Mouse (Mus musculus): ENCODE measurements at regions not wholly inside any gene's neighbourhood (a gene's known extent, or its start where the extent isn't known, plus 50 kb on each side); places are given as distances from the start of the nearest gene placed in this dataset.
A peak's percentile ranks its signal among the peaks of the same experiment; 100 is the strongest.

DNA sequence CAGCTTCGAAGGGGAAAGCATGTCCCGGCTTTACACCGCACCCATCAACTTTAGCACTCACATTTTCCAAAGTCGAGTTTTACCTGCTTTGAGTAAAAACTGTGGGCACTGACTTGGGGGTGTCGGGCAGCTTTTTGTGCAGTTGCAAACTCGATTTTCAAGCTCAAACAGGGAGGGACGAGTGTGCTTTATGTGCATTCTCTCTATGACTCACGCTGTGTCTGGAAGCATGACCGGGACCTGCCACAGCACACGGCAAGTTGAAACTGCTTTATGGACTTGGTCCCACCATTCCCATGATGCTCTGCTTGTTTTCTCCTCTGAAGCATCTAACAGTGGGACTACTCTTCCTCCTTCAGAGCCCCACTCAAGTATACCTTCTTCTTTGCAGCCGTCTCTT lies 174.8 kb downstream of the Sox2 start:
- Histone ChIP-seq H3K4me1 (replicated peaks; ENCODE audit: control insufficient read depth, insufficient read depth, low read length) (no peaks in the 10 kb centered on the region), H3K9me3 (ENCODE audit: control insufficient read depth, low read length) (no peaks in the 10 kb centered on the region), H3K4me2 (replicated peaks) (no peak overlapping the region), H3K36me3 (replicated peaks; ENCODE audit: control insufficient read depth, insufficient read depth) (no peaks in the 10 kb centered on the region), H3K27ac (no peak overlapping the region), H3K9ac (no peak overlapping the region), H3K27me3 (ENCODE audit: control insufficient read depth, insufficient read depth, low read length) (no peaks in the 10 kb centered on the region), H3K4me3 (replicated peaks; ENCODE audit: low read length) (no peak overlapping the region)
- 83% methylated on average over 11 of the region's 11 CpGs for WGBS
- ATAC-seq (ENCODE audit: low FRiP score) (no peak), DNase-seq (ENCODE audit: low spot score) (no peak)

DNA sequence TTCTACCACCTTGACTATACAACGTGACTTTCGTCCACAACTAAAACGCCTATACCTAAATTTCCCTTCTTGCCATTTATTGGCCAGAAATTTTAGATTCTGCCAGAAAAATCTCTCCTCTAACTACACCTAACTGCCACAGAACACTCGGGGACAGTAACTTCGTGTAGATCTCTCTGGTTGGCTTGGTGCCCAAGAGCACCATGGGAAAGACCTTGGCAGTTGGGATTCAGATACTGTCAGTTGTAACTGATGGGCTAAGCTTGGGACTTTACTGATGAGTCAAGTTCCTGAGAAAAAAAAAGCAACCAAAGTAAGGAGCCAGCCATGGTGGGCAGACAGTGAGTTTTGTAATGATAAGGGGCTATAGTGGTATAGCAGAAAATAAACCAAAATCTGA lies 176.2 kb downstream of the Sox2 start:
- WGBS = 92% methylated on average over 5 of the region's 5 CpGs
- DNase-seq (ENCODE audit: low spot score) (no peak), ATAC-seq (ENCODE audit: low FRiP score) (no peak)
- Histone ChIP-seq H3K4me2 (replicated peaks) (no peak overlapping the region), H3K4me3 (replicated peaks; ENCODE audit: low read length) (no peak overlapping the region), H3K27ac (no peak overlapping the region), H3K36me3 (replicated peaks; ENCODE audit: control insufficient read depth, insufficient read depth) (no peaks in the 10 kb centered on the region), H3K4me1 (replicated peaks; ENCODE audit: control insufficient read depth, insufficient read depth, low read length) (no peaks in the 10 kb centered on the region), H3K9ac (no peak overlapping the region), H3K27me3 (ENCODE audit: control insufficient read depth, insufficient read depth, low read length) (no peaks in the 10 kb centered on the region), H3K9me3 (ENCODE audit: control insufficient read depth, low read length) (no peaks in the 10 kb centered on the region)

DNA sequence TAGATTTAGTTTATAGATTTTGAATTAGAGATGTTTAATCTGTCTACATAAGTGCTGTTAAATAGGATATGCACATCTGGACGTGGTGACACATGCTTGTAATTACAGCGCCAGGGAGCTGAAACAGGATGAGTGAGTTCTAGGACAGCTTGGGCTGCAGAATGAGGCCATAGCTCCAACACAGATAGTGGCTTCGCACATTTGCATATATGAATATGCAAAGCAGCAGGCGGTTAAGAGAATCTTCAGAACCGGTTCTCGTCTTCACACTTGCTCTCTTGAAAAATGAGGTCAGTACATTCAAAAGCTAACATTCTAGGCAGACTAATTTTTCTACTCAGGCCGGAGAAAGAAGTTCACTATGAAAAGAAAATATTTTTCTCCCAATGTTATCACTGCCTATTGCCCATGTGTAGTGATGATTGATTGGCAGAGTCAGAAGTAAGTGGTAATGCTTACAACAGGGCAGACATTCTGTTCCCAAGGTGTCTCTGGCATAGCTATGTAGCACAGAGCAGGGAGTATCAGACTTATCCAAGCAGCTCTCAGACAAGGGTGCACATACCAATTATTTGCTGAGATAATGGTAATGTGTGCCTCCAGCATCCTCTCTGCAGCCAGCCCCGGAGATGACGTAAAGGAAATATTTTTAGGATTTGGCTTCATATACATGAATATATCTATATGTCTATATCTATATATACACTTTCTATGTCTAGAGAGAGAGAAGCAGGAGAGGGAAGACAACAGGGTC lies 178.4 kb downstream of the Sox2 start:
- 45% methylated on average over 9 of the region's 9 CpGs for WGBS
- no peaks in the 10 kb centered on the region for H3K4me1 ChIP-seq (replicated peaks; ENCODE audit: control insufficient read depth, insufficient read depth, low read length)
- no peaks in the 10 kb centered on the region for H3K27me3 ChIP-seq (ENCODE audit: control insufficient read depth, insufficient read depth, low read length)
- ATAC-seq (ENCODE audit: low FRiP score) = no peak
- no peaks in the 10 kb centered on the region for H3K9me3 ChIP-seq (ENCODE audit: control insufficient read depth, low read length)
- DNase-seq (ENCODE audit: low spot score) = no peak
- H3K4me3 ChIP-seq (replicated peaks; ENCODE audit: low read length) = no peak overlapping the region
- H3K9ac ChIP-seq = no peak overlapping the region
- no peak overlapping the region for H3K4me2 ChIP-seq (replicated peaks)
- no peaks in the 10 kb centered on the region for H3K36me3 ChIP-seq (replicated peaks; ENCODE audit: control insufficient read depth, insufficient read depth)
- no peak overlapping the region for H3K27ac ChIP-seq

DNA sequence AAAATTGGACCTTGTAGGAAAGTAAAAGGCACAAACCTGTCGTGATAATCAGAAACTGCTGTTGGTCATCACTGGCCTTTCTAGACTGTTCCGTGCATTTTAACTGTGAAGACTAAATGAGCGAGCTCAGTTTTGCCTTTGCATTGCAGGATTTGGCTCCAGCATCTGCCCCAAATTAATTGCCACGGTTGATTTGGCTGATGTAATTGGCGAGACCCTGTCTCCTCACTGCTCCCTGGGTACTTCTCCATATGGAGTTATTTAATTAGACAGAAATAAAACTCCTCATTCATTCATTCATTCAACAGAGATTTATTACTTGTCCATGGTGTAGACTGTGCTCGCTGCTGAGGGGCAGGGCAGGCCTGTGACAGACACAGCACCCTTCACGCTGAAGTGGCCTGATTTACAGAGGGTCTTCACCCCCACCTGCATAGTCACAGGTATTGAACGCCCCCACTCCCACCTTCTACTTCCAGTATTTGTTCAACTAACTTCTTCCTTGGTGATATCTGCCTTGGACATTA lies 186.6 kb downstream of the Sox2 start:
- DNase-seq (ENCODE audit: low spot score) (peak; percentile 37), ATAC-seq (ENCODE audit: low FRiP score) (peak; percentile 57; the same call in 1 of the 2 replicates)
- H3K27ac ChIP-seq = no peak overlapping the region
- H3K9ac ChIP-seq = no peak overlapping the region
- WGBS = 52% methylated on average over 8 of the region's 8 CpGs
- no peaks in the 10 kb centered on the region for H3K27me3 ChIP-seq (ENCODE audit: control insufficient read depth, insufficient read depth, low read length)
- no peaks in the 10 kb centered on the region for H3K36me3 ChIP-seq (replicated peaks; ENCODE audit: control insufficient read depth, insufficient read depth)
- H3K4me3 ChIP-seq (replicated peaks; ENCODE audit: low read length) = no peak overlapping the region
- H3K4me1 ChIP-seq (replicated peaks; ENCODE audit: control insufficient read depth, insufficient read depth, low read length) = 0 out of 2 replicates have a peak, but pooled peaks cover 2% of the 10 kb centered on the region
- H3K9me3 ChIP-seq (ENCODE audit: control insufficient read depth, low read length) = no peaks in the 10 kb centered on the region
- H3K4me2 ChIP-seq (replicated peaks) = no peak overlapping the region

DNA sequence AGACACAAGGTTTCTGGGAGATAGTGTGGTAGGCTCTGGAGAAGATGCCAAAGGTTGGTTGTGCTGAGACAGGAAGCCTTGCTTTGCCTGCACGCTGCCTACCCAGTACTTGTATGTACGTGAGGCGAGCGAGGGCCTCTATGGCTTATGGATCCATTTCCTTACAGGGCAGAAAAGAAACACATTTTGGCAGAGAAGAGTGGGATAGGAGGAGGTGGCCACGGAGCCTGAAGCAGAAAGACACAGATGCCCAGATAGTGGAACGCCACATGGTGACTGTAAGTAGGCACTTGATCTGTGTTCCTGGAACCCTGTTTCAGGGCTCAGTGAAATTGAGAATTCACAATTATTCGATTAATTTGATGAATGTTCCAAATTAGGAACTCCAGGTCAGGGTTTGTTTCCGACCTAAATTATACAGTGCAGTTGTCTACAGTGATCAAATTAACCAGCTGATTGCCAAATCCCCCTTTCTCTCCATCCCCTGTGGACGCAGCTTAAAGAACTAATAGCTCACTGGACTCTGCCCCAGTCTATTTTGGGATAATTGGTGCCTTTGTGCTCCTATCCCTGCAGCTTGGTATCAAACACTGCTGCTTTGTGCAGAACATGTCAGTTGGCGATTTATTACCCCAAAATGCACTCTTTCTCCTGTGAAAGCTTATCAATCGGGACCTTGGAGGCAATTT lies 187.6 kb downstream of the Sox2 start:
- H3K4me2 ChIP-seq (replicated peaks) = no peak overlapping the region
- no peaks in the 10 kb centered on the region for H3K9me3 ChIP-seq (ENCODE audit: control insufficient read depth, low read length)
- DNase-seq (ENCODE audit: low spot score) (no peak), ATAC-seq (ENCODE audit: low FRiP score) (0 out of 2 replicates have a peak, but pooled peaks have one; percentile 43)
- WGBS = 57% methylated on average over 11 of the region's 11 CpGs
- no peak overlapping the region; the same call in 1 of the 2 replicates for H3K27ac ChIP-seq
- H3K9ac ChIP-seq = no peak overlapping the region
- H3K4me1 ChIP-seq (replicated peaks; ENCODE audit: control insufficient read depth, insufficient read depth, low read length) = 0 out of 2 replicates have a peak, but pooled peaks cover 2% of the 10 kb centered on the region
- no peaks in the 10 kb centered on the region for H3K36me3 ChIP-seq (replicated peaks; ENCODE audit: control insufficient read depth, insufficient read depth)
- no peaks in the 10 kb centered on the region for H3K27me3 ChIP-seq (ENCODE audit: control insufficient read depth, insufficient read depth, low read length)
- no peak overlapping the region for H3K4me3 ChIP-seq (replicated peaks; ENCODE audit: low read length)

DNA sequence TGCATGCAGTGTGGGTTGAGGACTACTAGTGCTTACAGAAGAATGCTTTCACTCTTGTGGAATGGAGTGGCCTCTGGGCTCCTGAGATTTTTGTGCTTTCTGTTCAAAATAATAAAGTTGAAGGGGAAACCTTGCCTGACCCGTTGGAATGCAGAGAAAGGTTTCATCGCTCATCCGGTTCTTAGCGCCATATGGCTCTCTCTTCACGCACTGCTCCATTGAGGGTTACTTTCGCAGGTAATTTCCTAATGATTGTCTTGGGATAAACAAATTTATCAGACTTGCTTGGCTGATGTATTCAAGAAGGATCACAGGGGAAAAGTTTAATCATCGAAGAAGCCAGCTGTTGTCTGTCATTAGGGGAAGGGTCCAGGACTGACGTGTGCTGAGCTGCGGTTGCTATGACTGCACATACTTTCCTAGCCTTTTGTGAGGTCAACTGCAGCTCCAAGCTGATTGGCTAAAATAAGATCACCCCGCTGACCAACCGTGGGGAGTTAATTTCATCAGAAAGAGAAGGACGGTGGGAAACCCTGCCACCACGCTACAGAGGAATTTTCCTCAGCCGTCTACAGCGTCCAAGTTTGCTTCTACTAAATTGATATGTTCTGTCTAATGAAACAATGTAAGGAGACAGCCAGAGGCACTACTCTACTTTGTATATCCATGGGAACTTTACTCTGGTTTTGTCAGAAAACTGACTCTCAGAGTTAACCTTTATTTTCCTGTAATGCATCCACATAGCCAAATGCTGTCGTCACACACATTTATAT lies 210.9 kb downstream of the Sox2 start:
- DNase-seq (ENCODE audit: low spot score) = peak; percentile 44
- H3K4me3 ChIP-seq (replicated peaks; ENCODE audit: low read length) = no peak overlapping the region
- H3K27me3 ChIP-seq (ENCODE audit: control insufficient read depth, insufficient read depth, low read length) = no peaks in the 10 kb centered on the region
- H3K9ac ChIP-seq = no peak overlapping the region
- 35% methylated on average over 16 of the region's 16 CpGs for WGBS
- no peaks in the 10 kb centered on the region for H3K36me3 ChIP-seq (replicated peaks; ENCODE audit: control insufficient read depth, insufficient read depth)
- H3K27ac ChIP-seq = 0 out of 2 replicates have a peak overlapping the region, but pooled peaks have one; percentile 11
- peaks cover 11% of the 10 kb centered on the region for H3K4me1 ChIP-seq (replicated peaks; ENCODE audit: control insufficient read depth, insufficient read depth, low read length)
- ATAC-seq (ENCODE audit: low FRiP score) = peak; percentile 72
- no peaks in the 10 kb centered on the region for H3K9me3 ChIP-seq (ENCODE audit: control insufficient read depth, low read length)
- H3K4me2 ChIP-seq (replicated peaks) = 0 out of 2 replicates have a peak overlapping the region, but pooled peaks have one; percentile 12

DNA sequence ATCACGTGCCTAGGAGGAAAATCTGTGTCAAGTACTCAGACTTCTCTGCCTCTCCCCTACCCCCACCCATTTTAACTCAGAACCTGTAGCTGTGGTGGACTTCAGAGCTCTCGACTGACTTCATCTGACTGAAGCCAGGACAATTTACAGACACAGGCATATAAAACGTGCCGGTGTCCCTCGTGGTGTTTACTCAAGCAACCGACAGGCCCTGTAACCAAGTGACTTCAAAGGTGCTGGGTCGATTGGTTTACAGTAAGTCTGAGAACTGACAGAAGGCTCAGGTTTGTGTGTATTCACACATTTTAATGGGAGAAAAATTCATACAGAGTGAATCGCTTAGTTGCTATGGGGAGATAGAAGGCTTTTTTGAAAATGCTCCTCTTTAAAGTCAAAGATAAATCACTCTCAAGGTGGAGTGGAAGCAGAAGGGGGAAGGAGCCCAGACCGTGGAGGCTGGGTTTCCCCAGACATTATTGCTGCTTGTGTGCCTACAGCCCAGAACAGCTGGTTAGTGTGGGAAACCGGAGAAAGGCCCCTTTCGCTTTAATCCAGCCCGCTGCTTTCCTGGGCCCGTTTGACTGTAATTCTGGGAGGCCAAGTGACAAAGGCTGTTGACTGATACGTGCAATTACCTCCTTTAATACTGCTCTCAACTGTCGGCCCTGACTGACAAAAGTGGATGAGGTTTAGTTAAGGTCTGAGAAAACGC lies 218.6 kb downstream of the Sox2 start:
- no peaks in the 10 kb centered on the region for H3K36me3 ChIP-seq (replicated peaks; ENCODE audit: control insufficient read depth, insufficient read depth)
- no peaks in the 10 kb centered on the region for H3K4me1 ChIP-seq (replicated peaks; ENCODE audit: control insufficient read depth, insufficient read depth, low read length)
- no peak overlapping the region for H3K9ac ChIP-seq
- no peak overlapping the region for H3K4me2 ChIP-seq (replicated peaks)
- H3K4me3 ChIP-seq (replicated peaks; ENCODE audit: low read length) = no peak overlapping the region
- WGBS = 44% methylated on average over 16 of the region's 16 CpGs
- ATAC-seq (ENCODE audit: low FRiP score) = no peak
- DNase-seq (ENCODE audit: low spot score) = peak; percentile 27
- no peak overlapping the region for H3K27ac ChIP-seq
- no peaks in the 10 kb centered on the region for H3K9me3 ChIP-seq (ENCODE audit: control insufficient read depth, low read length)
- no peaks in the 10 kb centered on the region for H3K27me3 ChIP-seq (ENCODE audit: control insufficient read depth, insufficient read depth, low read length)

DNA sequence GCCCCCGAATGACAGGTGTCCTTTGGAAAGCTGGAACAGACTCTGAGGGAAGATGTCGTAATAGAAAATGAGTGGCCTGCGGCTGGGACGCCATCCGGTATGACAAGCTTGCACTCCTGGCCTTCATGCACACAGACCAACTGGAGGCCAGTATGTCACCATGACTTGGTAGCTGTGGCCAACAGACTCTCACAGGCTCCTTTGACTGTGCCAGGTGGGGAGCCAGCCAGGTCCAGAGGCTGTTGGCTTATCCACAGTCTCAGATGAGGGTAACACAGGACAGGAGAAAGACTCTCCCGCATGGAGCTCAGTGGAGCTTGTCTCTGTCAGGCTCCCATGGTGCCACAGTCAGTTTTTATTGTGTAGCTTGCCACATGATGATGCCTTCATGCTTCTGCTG lies 219.7 kb downstream of the Sox2 start:
- Histone ChIP-seq H3K27ac (no peak overlapping the region), H3K9me3 (ENCODE audit: control insufficient read depth, low read length) (no peaks in the 10 kb centered on the region), H3K27me3 (ENCODE audit: control insufficient read depth, insufficient read depth, low read length) (no peaks in the 10 kb centered on the region), H3K4me2 (replicated peaks) (no peak overlapping the region), H3K4me3 (replicated peaks; ENCODE audit: low read length) (no peak overlapping the region), H3K9ac (no peak overlapping the region), H3K36me3 (replicated peaks; ENCODE audit: control insufficient read depth, insufficient read depth) (no peaks in the 10 kb centered on the region), H3K4me1 (replicated peaks; ENCODE audit: control insufficient read depth, insufficient read depth, low read length) (no peaks in the 10 kb centered on the region)
- no peak for ATAC-seq (ENCODE audit: low FRiP score)
- DNase-seq (ENCODE audit: low spot score) = no peak
- WGBS = 90% methylated on average over 6 of the region's 6 CpGs

Measured in hindbrain, embryonic 14.5 days (tissue).